Mouse (Mus musculus) inflammation-experienced regulatory T-cells, adult 6 months (primary cell): ENCODE measurements around the gene Apc2. TPM values are rescaled to one million over a fixed set of nuclear protein-coding genes. Genes with fewer than 3 reads are reported as not detected.
"Not testable (repeated sequence)": the region's sequence is repeated elsewhere in the genome, so short reads cannot be mapped to it uniquely, and the experiment has no call there.

Experiments used
- ATAC-seq: one replicate; pipeline ENCODE4 v1.8.0; 2017
- polyA plus RNA-seq, 3 experiments: library from polyadenylated mRNA; unstranded; fragments of 100-300 nt; shearing (Covaris generic); gene quantifications; one replicate each; pipeline ENCODE4 v1.2.1; 2017

Apc2 gene
- polyA plus RNA-seq, result under 1 TPM; 0.04 to 0.35 (median 0.05) TPM

DNA sequence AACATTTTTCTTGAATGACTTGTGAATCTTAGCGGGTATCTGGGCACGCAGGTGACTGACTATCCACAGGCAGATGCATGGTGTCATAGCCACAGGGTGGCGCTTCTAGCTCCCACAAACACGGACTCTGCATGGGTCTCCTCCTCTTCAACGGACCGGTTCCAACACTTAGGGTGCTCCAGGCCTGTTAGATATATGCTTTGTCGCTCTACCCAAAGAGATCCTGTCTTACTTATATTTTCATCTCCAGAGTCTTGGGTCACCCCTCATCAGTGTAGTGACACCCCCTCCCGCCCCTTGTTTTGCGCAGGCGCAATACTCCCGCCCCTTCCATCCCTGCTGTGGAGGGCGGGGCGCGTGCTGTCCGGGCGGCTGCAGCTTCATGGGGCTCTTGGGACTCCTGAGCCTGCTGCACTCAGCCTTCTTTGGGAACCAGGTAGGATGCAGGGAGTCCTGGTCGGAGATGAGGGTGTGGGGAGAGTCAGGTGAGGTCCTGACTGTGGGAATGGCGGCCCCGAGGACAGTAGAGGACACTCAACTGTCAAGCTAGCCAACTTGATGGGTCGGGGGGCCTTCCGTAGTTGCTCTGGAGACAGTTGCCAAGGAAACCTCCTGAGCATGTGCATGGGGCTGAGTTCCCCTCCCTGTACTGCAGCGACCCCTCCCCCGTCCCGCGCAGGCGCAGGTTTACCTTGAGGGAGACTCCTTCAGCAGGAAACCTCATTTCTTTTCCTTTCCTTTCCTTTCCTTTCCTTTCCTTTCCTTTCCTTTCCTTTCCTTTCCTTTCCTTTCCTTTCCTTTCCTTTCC lies at the start of gene Apc2:
TSS of gene Apc2 (plus strand) at position 360 of the 808 bp plus-strand sequence.
- ATAC-seq, result peak; percentile 40

GRCm38 (mm10) chr10:80247849-80248248 lies 47.9 kb upstream of the Apc2 start:
- ATAC-seq, result no peak

DNA sequence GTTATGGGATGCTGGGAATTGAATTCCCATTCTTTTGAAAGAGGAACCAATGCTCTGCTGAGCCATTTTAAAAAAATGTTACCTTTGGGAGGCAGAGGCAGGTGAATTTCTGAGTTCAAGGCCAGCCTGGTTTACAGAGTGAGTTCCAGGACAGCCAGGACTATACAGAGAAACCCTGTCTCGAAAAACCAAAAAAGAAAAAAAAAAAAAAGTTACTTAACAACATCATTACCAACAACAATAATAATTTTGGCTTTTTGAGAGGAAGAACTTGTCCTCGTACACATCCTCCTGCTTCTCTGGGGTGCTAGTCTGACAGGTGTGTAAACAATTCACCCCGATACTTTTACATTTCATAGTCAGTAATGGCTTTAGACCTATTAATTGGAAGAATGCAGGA lies 47.3 kb upstream of the Apc2 start:
- ATAC-seq, result not testable (repeated sequence)

GRCm38 (mm10) chr10:80248971-80249640 lies 46.7 kb upstream of the Apc2 start, which contains the start of gene Ndufs7:
Gene Ndufs7, plus strand, starts transcription at chr10:80249121.
- ATAC-seq, result peak; percentile 82

GRCm38 (mm10) chr10:80250059-80250458 lies 45.7 kb upstream of the Apc2 start:
- no peak for ATAC-seq

DNA sequence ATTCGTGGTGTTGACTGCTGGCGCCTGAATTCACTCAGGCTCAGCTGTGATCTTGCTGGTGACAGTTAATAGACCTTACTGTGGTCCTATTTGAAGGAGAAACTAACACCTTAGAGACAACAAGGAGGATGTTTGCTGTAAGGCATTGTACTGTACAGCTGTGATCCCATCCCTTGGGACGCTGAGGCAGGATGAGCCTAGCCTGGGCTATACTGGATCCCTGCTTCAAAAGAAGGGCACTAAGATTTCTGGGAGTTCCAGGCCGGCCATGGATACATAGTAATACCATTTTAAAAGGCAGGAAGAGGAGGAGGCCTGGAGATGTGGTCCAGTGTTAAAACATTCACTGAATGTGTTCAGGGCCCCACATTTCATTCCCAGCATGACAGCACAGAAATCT lies 45.2 kb upstream of the Apc2 start:
- ATAC-seq, result no peak

- no peak for ATAC-seq
Measured at GRCm38 (mm10) chr10:80252011-80252410, 43.8 kb upstream of the Apc2 start.

DNA sequence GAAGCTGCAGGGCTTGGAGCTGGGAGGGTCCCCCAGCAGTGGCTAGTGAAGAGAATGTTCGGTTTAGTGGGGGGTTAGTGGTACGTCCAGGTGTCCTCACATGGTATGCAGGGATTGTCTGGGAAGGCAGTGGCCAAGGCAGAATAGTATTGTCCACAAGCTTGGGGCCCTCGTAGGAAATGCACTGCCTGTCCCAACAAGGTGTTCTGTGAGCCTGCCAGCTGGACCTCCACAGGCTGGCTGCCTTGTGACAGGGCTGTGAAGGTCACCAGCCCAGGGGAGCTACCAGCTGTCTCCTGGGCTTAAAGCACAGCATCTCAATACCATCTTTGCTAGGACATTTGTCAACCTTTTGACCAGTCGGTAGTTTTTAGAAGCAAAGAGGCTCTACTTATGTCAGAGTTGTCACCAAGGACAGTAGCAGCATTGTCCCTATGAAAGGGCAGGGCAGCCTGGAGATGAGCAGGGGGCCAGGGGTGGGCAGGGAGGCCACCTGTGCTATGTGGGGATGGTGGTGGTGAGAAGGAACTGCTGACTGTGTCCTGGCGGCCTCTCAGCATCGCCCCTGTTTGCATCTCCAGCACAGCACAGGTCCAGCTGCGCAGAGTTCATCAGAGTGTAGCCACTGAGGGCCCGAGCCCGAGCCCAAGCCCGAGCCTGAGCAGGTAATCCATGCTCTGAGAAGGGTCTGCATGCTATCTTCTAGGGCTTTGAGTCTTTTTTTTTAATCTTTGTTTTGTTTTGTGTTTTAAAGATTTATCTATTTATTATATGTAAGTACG lies 43.1 kb upstream of the Apc2 start:
- ATAC-seq, result no peak

DNA sequence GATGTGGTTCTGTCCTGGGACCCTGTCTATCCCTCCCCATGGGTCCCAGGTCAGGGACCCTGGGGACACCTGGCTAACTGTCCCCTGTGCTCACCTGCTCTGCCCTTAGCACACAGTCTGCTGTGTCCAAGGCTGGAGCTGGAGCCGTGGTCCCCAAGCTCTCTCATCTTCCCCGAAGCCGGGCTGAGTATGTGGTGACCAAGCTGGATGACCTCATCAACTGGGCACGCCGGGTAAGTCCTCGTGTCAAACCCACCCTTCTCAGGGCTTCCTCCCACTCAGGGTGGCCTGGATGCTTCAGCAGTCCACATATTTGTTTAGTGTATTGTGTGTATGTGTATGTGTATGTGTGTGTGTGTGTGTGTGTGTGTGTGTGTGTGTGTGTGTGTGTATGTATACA lies 42.2 kb upstream of the Apc2 start:
- no peak for ATAC-seq

DNA sequence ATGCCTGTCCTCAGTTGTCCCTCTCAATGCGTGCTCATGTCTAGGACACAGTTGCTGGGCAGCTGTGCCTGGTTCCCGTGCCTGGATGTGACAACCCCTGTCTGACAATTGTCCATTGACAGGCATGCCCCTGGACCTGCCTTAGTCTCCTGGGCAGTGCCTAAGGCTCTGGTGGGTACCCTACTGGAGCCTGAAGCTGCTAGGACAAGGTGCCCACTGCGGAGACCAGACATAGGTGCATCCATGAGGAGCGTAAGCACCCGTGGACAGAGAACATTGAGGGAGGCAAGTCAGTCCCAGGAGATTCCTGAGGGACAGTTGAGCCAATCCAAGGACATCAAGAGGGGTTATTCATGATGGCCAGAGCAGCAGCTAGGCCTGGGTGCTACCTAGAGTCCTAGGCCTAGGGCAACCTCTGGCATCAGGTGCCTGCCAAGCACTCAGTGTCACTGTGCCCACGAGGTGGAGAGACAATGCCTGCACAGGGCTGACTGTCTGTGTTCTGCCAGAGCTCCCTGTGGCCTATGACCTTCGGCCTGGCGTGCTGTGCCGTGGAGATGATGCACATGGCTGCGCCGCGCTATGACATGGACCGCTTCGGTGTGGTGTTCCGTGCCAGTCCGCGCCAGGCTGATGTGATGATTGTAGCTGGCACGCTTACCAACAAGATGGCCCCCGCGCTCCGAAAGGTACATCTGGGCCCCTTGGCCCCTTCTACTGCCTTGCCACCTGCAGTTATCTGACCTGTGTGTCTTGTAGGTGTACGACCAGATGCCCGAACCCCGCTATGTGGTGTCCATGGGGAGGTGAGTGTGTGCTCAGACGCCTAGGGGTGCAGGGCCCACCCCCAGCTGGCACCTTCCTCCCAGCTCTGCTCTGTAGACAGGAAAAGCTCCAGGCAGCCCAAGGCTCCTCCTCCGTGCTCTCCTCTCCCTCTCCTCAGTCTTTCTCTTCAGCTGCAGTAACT lies 41.2 kb upstream of the Apc2 start:
- no peak for ATAC-seq

- no peak for ATAC-seq
Measured at GRCm38 (mm10) chr10:80255881-80256535, 39.8 kb upstream of the Apc2 start.

GRCm38 (mm10) chr10:80257936-80258335 lies 37.8 kb upstream of the Apc2 start:
- no peak for ATAC-seq

- no peak for ATAC-seq
Measured at GRCm38 (mm10) chr10:80258752-80259462, 36.9 kb upstream of the Apc2 start.

- ATAC-seq, result no peak
Measured at GRCm38 (mm10) chr10:80259463-80259805, 36.3 kb upstream of the Apc2 start.

DNA sequence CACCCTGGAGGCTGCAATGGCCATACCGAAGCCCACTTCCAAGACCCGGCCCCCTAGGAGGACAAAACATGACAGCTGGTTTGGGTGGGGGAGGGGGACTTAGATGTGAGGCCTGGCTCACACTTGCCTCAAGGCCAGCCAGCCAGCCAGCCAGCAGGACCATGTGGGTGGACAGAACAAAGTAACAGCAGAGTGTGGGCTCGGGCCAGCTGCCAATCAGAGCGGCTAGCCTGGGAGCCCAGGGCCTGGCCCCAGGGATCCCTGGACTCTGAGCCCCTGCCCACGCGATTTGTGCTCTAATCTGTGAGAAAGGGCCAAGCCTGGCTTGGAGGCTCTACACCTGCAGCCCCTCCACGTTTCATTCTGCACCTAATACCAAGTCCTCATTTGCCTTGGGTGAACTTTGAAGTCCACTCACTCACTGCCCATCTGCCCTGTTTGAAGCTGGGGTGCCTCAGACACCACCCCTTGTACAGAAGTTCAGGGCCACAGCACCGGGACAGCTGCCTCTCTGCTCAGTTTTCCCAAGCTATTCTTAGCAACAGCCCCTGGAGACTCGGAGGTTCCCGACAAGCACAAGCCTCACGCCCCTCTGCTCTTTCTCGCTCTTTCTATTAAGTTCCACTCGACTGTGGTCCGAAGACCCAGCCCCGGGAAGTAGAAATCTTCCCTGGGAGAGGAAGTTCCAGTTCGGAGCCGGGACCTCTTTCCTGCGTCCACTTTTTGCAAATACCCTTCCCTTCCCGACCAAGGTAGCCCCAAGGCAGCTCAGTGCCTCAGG lies 35.7 kb upstream of the Apc2 start:
- ATAC-seq, result no peak

- peak; percentile 49 for ATAC-seq
Measured at GRCm38 (mm10) chr10:80260642-80261584, 34.9 kb upstream of the Apc2 start, which contains the start of the genes Gamt and Dazap1. Gene Gamt, minus strand, starts transcription at chr10:80261012. Gene Dazap1, plus strand, starts transcription at chr10:80261486.

- peak; percentile 20 for ATAC-seq
Measured at GRCm38 (mm10) chr10:80261585-80261968, 34.2 kb upstream of the Apc2 start.

DNA sequence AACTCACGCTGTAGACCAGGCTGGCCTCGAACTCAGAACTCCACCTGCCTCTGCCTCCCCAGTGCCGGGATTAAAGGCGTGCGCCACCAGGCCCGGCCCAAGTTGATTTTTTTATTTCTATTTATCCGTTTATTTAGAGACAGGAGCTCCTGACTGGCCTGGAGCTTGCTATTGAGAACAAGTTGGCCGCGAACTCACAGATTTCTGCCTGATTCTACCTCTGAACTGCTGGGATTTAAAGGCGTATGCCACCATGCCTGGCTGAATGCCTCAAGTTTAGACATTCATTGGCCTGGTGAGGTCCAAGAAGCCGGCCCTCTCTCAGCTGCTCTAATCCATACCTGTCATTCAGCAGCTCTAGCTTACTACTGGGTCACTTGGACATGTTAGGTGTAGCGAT lies 33.6 kb upstream of the Apc2 start:
- ATAC-seq, result no peak
